Mouse (Mus musculus) liver, embryonic 14.5 days (tissue): ENCODE results near the gene Cfap74.

Source experiments
- CTCF ChIP-seq: IDR thresholded peaks from 2 replicates; pipeline ENCODE4 v1.5.1; 2016; ENCODE audit warnings: antibody characterized with exemption, low read depth, control low read depth
- EP300 ChIP-seq: IDR thresholded peaks from 2 replicates; pipeline ENCODE4 v1.6.1; 2016; ENCODE audit warnings: antibody characterized with exemption, low read depth

DNA sequence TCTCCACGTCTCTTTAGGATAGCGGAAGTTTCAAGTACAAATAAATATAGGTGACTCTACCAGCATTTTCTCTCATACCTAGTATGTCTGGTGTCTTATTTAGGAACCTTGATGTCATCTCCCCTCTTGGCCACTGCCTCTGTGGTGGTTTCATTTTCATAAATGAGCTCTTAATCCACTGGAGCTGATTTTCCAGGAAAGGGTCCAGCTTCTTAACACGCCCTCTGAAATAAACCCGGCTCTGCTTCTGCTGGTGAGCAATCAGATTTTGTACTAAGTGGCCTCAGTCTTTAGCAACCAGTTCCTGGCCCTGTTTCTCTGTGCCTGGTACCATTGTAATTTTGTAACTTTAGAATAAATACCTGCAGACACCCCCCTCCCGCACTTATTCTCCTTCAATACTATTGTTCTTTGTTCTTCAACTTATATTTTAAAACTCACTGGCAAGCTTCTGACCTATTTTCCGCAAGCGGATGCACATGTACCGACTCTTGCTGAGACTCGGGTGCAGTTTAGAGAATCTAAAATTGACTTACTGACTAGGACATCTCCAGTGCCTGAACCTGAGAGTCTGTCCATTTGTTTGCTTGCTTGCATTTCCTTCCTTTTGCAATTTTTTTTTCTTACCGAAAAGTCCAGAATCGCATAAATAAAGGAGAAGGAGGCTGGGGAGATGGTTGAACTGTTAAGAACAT lies 4.8 kb downstream of the Cfap74 start:
- TF ChIP-seq CTCF (no peak), EP300 (no peak)
